Mouse (Mus musculus) brain, embryonic 18.5 days (tissue): ENCODE data around the gene Dab1.

Experiments
- DNase-seq: peaks from one replicate; pipeline ENCODE4 v3.0.0-alpha.2; 2012; ENCODE audit warnings: low read depth, low spot score

Dab1 gene

GRCm38 (mm10) chr4:104369091-104369490, 749.9 kb downstream of the Dab1 start:
- no peak for DNase-seq

GRCm38 (mm10) chr4:104371136-104371535, 752.0 kb downstream of the Dab1 start:
- DNase-seq: no peak

- no peak for DNase-seq
These were observed 755.0 kb downstream of the Dab1 start for GRCm38 (mm10) chr4:104374191-104374590.

GRCm38 (mm10) chr4:104384704-104385103, 765.5 kb downstream of the Dab1 start:
- DNase-seq: no peak

GRCm38 (mm10) chr4:104385272-104385671, 766.1 kb downstream of the Dab1 start:
- DNase-seq: no peak

GRCm38 (mm10) chr4:104395515-104395914, 776.4 kb downstream of the Dab1 start:
- no peak for DNase-seq

- no peak for DNase-seq
These were observed 776.9 kb downstream of the Dab1 start for GRCm38 (mm10) chr4:104396095-104396494.

- DNase-seq: no peak
These were observed 780.1 kb downstream of the Dab1 start for GRCm38 (mm10) chr4:104399106-104399730.

- no peak for DNase-seq
These were observed 784.9 kb downstream of the Dab1 start for GRCm38 (mm10) chr4:104404099-104404498.

GRCm38 (mm10) chr4:104410922-104411321, 791.8 kb downstream of the Dab1 start:
- no peak for DNase-seq

- no peak for DNase-seq
These were observed 796.3 kb downstream of the Dab1 start for GRCm38 (mm10) chr4:104415482-104415881.

- no peak for DNase-seq
These were observed 799.2 kb downstream of the Dab1 start for GRCm38 (mm10) chr4:104418354-104418753.

- no peak for DNase-seq
These were observed 802.0 kb downstream of the Dab1 start for GRCm38 (mm10) chr4:104420983-104421680.

- no peak for DNase-seq
These were observed 810.0 kb downstream of the Dab1 start for GRCm38 (mm10) chr4:104429127-104429526.

- no peak for DNase-seq
These were observed 812.2 kb downstream of the Dab1 start for GRCm38 (mm10) chr4:104431231-104431855.

GRCm38 (mm10) chr4:104432150-104432549, 813.0 kb downstream of the Dab1 start:
- no peak for DNase-seq

- DNase-seq: no peak
These were observed 816.6 kb downstream of the Dab1 start for GRCm38 (mm10) chr4:104435736-104436135.

- no peak for DNase-seq
These were observed 817.3 kb downstream of the Dab1 start for GRCm38 (mm10) chr4:104436411-104436810.

- no peak for DNase-seq
These were observed 819.6 kb downstream of the Dab1 start for GRCm38 (mm10) chr4:104438730-104439129.

- DNase-seq: peak; percentile 36
These were observed 820.5 kb downstream of the Dab1 start for GRCm38 (mm10) chr4:104439641-104440040.

GRCm38 (mm10) chr4:104442925-104443747, 824.0 kb downstream of the Dab1 start:
- DNase-seq: no peak

GRCm38 (mm10) chr4:104443775-104444174, 824.6 kb downstream of the Dab1 start:
- DNase-seq: no peak
